Mouse (Mus musculus): ENCODE results near the gene Paqr8.

DNA sequence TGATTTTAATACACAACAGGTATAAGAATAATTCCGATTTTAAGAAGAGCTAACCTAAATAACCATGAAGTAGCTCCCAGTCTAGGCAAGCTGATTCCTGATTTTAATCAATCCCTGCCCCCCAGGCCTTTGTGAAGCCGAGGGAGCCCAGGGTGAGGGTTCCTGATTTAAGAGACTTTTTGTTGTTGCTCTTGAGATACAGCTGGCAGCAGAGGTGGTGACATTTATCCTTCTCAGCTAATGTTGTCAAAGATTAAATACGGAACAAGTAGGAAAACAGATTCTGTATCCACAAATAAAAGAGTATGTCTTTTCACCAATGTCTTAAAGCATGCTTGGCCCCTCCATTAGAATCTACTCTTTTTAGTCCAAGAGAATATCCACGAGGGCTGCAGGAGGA lies 9.9 kb downstream of the Paqr8 start:
- TF ChIP-seq CTCF (conservative IDR thresholded peaks at IDR 0.05; ENCODE audit: insufficient read depth, insufficient read length, low read depth, low read length) (no peak), POLR2A (IDR thresholded peaks at IDR 0.05; ENCODE audit: low read depth, low read length) (no peak)

Data from kidney, adult 2 months (tissue).